In the genomic region with DNA sequence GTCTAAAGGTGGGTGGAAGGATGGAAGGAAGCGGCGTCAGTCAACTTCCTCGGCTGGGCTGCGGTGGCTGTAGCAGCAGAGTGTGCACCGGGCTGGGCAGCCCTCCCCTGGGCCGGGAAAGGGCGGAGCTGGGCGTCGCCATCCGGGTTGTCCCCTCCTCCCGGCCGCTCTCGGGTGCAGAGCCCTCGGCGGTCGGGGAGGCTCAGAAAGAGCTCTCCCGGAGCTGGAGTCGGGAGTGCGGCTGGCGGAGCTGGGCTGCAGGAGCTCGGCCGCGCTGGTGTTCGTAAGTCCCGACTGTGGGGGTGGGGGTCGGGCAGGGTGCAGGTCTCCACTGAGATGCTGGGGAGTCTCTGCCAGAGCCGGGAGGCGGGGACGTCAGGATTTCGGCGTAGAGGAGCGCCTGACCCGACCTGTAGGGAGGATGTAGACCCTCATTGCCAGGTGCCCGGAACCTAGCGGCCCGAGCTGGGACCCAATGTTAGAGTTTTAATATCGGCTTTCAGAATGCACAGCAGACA, we compare ENCODE assay signal across 7 mouse cellular contexts. TPM values are rescaled to one million over a fixed set of nuclear protein-coding genes. Genes with fewer than 3 reads are reported as not detected.
DNase-seq lines count a peak whose midpoint lies in the region; ATAC-seq lines count a peak whose summit lies in the region.

A gene (plus strand): TSS at position 203 of the 518 bp plus-strand sequence.

- peaks cover 17% of the 10 kb centered on the region for H3K4me1 ChIP-seq in limb, embryonic 10.5 days
- H3K4me1 ChIP-seq in midbrain, embryonic 12.5 days: peaks cover 15% of the 10 kb centered on the region

- peak within 1 kb of the TSS; percentile 75 for H3K9ac ChIP-seq in midbrain, embryonic 12.5 days (replicated peaks)

- H3K27ac ChIP-seq in limb, embryonic 10.5 days: peak within 1 kb of the TSS; percentile 80
- peak within 1 kb of the TSS; percentile 84 for H3K27ac ChIP-seq in midbrain, embryonic 12.5 days (replicated peaks)

- DNase-seq in adrenal gland, adult 8-10 months: peak; percentile 87
- peak; percentile 87 for DNase-seq in embryo, embryonic 9.5 days (ENCODE audit: extremely low spot score)
- peak; percentile 89 to 92 for DNase-seq in heart, adult 18-20 months
- peak; percentile 85 for DNase-seq in kidney, adult 18-20 months
- DNase-seq in limb, embryonic 10.5 days (ENCODE audit: low spot score): peak; percentile 86
- peak; percentile 34 for DNase-seq in skeletal muscle tissue, adult 2 months (ENCODE audit: low read depth, low spot score)

- peak; percentile 98 for ATAC-seq in midbrain, embryonic 12.5 days (ENCODE audit: low FRiP score, low read depth)

- peak within 1 kb of the TSS; percentile 77 for H3K4me2 ChIP-seq in midbrain, embryonic 12.5 days (replicated peaks)

- no peaks in the 10 kb centered on the region for H3K9me3 ChIP-seq in limb, embryonic 10.5 days (replicated peaks)
- H3K9me3 ChIP-seq in midbrain, embryonic 12.5 days: no peaks in the 10 kb centered on the region

- H3K4me3 ChIP-seq in limb, embryonic 10.5 days: peak within 1 kb of the TSS; percentile 73
- H3K4me3 ChIP-seq in midbrain, embryonic 12.5 days: peak within 1 kb of the TSS; percentile 73

- no peaks in the 10 kb centered on the region for H3K36me3 ChIP-seq in limb, embryonic 10.5 days
- no peaks in the 10 kb centered on the region for H3K36me3 ChIP-seq in midbrain, embryonic 12.5 days

- WGBS in limb, embryonic 10.5 days: 0% methylated on average over 32 of the region's 37 CpGs
- WGBS in midbrain, embryonic 12.5 days: under 1% methylated on average over 29 of the region's 37 CpGs

- H3K27me3 ChIP-seq in limb, embryonic 10.5 days (ENCODE audit: low read depth, poor library complexity, severe bottlenecking): peaks cover 20% of the 10 kb centered on the region
- H3K27me3 ChIP-seq in midbrain, embryonic 12.5 days: 0 out of 2 replicates have a peak, but pooled peaks cover 3% of the 10 kb centered on the region

RNA-seq across cellular contexts. Expression of the gene that starts here (rescaled TPM):
- 10 to 100 TPM; 57.6 to 67.3 (median 63.0) TPM for total RNA-seq in adrenal gland, adult 8-10 months (2022)
- 1 to 10 TPM in 1 of 2 experiments, under 1 TPM in 1; 0.79 to 1.4 TPM for total RNA-seq in heart, adult 18-20 months (2021)
- 2.6 and 3.7 TPM in 2 replicates for polyA plus RNA-seq in limb, embryonic 10.5 days (2016; fragmentation: Nextera tagmentation; extraction: Ambion mirVana)
- polyA plus RNA-seq in midbrain, embryonic 12.5 days (2016; fragmentation: Nextera tagmentation; extraction: Ambion mirVana): 8.9 and 11.8 TPM in 2 replicates

Comparison
In these comparisons a context has a peak if more than half of its experiments do, and no peak if none do; other contexts are left out.
1. Peak in every context shown above with its lines: DNase-seq, ATAC-seq, H3K4me3 ChIP-seq and H3K27ac ChIP-seq.
2. RNA of the gene that starts here (total RNA-seq): 57.6 to 67.3 TPM in adrenal gland, adult 8-10 months; 0.79 to 1.4 TPM in heart, adult 18-20 months; every median in the first group is over 10 times any median in the second.
3. DNase-seq: peak in every context shown above with its lines; median percentile 90 in heart, adult 18-20 months; 87 in adrenal gland, adult 8-10 months; 87 in embryo, embryonic 9.5 days; 86 in limb, embryonic 10.5 days; 85 in kidney, adult 18-20 months; 34 in skeletal muscle tissue, adult 2 months.